Mouse (Mus musculus) inflammation-experienced regulatory T-cells, adult 6 months (primary cell): ENCODE measurements around the gene Top3a. TPM values are rescaled to one million over a fixed set of nuclear protein-coding genes. Genes with fewer than 3 reads are reported as not detected.
"Not testable (repeated sequence)": the region's sequence is repeated elsewhere in the genome, so short reads cannot be mapped to it uniquely, and the experiment has no call there.

Source experiments
- ATAC-seq: one replicate; pipeline ENCODE4 v1.8.0; 2017
- polyA plus RNA-seq, 3 experiments: library from polyadenylated mRNA; unstranded; fragments of 100-300 nt; shearing (Covaris generic); gene quantifications; one replicate each; pipeline ENCODE4 v1.2.1; 2017

The Top3a gene
- polyA plus RNA-seq, result 10 to 100 TPM; 10.6 to 13.8 (median 12.5) TPM

GRCm38 (mm10) chr11:60776829-60777740 is at the start of gene Top3a, which contains the start of gene Smcr8:
Gene Top3a, minus strand, starts transcription at chr11:60777365.
Gene Smcr8, plus strand, starts transcription at chr11:60777524.
- peak; percentile 95 for ATAC-seq

GRCm38 (mm10) chr11:60826700-60827099 is 49.5 kb upstream of the Top3a start:
- ATAC-seq, result no peak

GRCm38 (mm10) chr11:60825191-60825590 is 48.0 kb upstream of the Top3a start:
- ATAC-seq, result no peak

- no peak for ATAC-seq
Measured at GRCm38 (mm10) chr11:60823771-60824170, 46.6 kb upstream of the Top3a start.

GRCm38 (mm10) chr11:60816398-60816797 is 39.2 kb upstream of the Top3a start:
- ATAC-seq, result no peak

- ATAC-seq, result not testable (repeated sequence)
Measured at GRCm38 (mm10) chr11:60811618-60812017, 34.5 kb upstream of the Top3a start, which contains the start of gene Shmt1. Gene Shmt1, minus strand, starts transcription at chr11:60811718.

GRCm38 (mm10) chr11:60811054-60811460 is 33.9 kb upstream of the Top3a start:
- peak; percentile 99 for ATAC-seq

- no peak for ATAC-seq
Measured at GRCm38 (mm10) chr11:60810046-60810965, 33.1 kb upstream of the Top3a start.

- ATAC-seq, result no peak
Measured at GRCm38 (mm10) chr11:60809546-60809945, 32.4 kb upstream of the Top3a start.

GRCm38 (mm10) chr11:60808286-60809070 is 31.3 kb upstream of the Top3a start:
- ATAC-seq, result no peak

- ATAC-seq, result no peak
Measured at GRCm38 (mm10) chr11:60800892-60801291, 23.7 kb upstream of the Top3a start.

- no peak for ATAC-seq
Measured at GRCm38 (mm10) chr11:60799977-60800376, 22.8 kb upstream of the Top3a start.

GRCm38 (mm10) chr11:60796342-60796741 is 19.2 kb upstream of the Top3a start:
- no peak for ATAC-seq

- no peak for ATAC-seq
Measured at GRCm38 (mm10) chr11:60790472-60790871, 13.3 kb upstream of the Top3a start.

GRCm38 (mm10) chr11:60787595-60787994 is 10.4 kb upstream of the Top3a start:
- ATAC-seq, result no peak

- ATAC-seq, result no peak
Measured at GRCm38 (mm10) chr11:60784179-60784922, 7.2 kb upstream of the Top3a start.

- ATAC-seq, result no peak
Measured at GRCm38 (mm10) chr11:60779673-60780189, 2.6 kb upstream of the Top3a start.

- ATAC-seq, result peak; percentile 6
Measured at GRCm38 (mm10) chr11:60777801-60778370, 721 bp upstream of the Top3a start.

- no peak for ATAC-seq
Measured at GRCm38 (mm10) chr11:60776107-60776828, 897 bp downstream of the Top3a start.

- no peak for ATAC-seq
Measured at GRCm38 (mm10) chr11:60775578-60775977, 1.6 kb downstream of the Top3a start.
